Mouse (Mus musculus): ENCODE measurements around the gene Olfr1359.

Gene Olfr1359

GRCm38 (mm10) chr13:21722993-21723836 is 25.3 kb downstream of the Olfr1359 start:
- DNase-seq (ENCODE audit: low read depth, low spot score) = peak; percentile 32

DNA sequence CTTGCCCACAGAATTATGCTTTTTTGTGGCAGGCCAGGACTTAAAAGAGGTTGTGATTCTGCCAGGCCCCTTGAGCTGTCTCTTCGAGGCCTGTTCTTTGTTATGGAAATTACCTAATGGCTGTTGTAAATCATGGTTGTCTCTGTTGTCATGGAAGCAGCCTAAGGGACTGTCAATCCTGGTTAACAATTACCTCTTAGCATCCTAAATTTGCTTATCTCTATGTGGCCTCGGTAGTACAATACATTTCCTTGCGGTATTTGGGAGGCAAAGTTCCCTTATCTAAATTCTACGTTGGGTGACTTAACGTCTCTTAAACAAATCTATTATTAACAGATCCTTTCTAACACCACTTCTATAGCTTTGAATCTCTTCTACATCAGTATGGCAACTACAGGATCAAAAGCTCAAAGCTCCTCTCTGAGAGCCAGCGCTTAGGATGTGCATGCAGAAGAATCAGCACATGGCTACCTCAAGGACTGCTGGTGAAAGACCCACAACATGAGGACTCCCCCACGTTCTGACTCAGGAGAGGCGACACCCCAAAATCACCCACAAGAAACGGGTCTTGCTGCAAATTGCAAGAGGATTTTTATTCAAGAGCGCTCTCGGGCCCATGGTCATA is 30.1 kb downstream of the Olfr1359 start:
- DNase-seq (ENCODE audit: low read depth, low spot score) = no peak

GRCm38 (mm10) chr13:21729544-21729943 is 31.6 kb downstream of the Olfr1359 start:
- no peak for DNase-seq (ENCODE audit: low read depth, low spot score)

DNA sequence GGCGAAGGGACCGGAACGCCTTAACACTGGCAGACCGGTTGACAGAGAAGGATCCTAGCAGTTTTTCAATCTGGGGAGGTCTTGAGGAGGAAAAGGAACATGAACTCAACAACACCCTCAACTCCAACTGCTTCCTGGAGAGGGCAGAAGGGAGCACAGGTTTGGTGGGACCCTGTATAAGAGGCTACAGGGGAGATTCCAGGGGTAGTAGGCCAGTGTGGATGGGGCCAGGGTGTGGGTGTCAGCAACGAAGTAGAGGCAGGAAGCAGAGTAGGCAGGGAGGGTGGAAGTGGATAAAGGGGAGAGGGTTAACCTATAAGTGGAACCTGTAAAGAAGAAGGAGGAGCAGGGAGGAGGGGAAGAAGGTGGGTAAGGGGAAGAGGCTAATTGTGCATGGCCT is 35.6 kb downstream of the Olfr1359 start:
- peak; percentile 20 for DNase-seq (ENCODE audit: low read depth, low spot score)

DNA sequence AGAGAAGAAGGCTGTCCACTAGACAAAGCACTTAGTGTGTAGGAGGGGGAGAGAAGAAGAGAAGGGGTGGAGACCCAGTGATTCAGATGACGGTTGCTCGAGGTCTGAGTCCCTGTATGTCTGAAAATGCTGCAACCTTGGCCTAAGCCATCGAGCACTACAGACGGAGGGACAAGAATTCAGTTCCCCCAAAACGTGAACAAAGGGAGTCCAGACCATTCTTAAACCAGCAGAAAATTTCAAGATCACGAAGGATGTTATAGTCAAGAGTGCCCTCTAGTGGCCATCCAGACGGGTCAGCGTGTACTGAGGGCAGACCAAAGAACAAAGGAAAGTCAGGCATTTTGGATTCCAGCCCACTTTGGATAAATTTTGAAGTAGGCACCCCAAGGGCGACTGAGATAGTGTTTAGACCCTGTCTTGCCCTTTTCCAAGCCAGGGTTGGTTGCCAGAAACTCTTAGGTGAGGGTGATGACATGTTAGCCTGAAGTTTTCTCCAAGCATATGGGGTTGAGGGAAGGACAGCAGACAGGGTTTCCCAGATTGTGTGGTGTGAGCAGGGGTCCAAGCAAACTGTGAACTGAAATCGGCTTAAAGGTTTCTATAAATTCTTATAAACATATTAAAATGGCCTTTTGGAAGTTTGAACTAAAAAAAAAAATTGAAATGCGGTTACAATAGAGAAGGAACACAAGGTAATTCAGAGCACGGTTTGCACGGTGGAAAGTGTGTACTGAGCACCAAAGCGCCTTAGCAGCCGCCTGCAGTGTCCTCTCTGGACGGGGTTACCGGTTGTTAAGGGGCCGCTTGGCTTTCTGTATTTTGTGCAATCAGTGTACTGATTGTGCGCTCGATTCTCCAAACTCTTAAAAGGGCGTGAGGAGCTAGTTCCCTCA is 36.3 kb downstream of the Olfr1359 start:
- DNase-seq (ENCODE audit: low read depth, low spot score) = peak; percentile 86

- DNase-seq (ENCODE audit: low read depth, low spot score) = peak; percentile 80
These were observed 37.2 kb downstream of the Olfr1359 start, which contains the start of gene Hist1h4j for GRCm38 (mm10) chr13:21734906-21735767. Hist1h4j (plus strand) TSS chr13:21735064.

DNA sequence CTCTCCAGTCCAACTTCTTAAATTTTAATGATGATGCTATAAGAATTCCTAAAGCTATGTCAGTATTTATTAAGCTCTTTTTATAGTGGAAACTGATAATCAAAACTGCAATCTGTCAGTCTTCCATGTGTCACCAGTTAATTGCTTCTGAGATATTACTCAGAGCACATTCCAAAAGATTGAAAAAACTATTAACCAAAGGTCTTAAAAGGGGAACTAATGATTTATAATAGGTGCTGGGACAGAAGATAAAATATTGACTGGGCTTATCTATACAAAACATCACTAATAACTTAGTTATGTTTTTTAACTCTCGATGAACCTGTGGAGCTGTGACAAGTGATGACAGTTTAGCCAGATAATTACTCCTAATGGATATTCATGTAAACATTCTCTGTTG is 47.1 kb downstream of the Olfr1359 start:
- DNase-seq (ENCODE audit: low read depth, low spot score) = no peak

DNA sequence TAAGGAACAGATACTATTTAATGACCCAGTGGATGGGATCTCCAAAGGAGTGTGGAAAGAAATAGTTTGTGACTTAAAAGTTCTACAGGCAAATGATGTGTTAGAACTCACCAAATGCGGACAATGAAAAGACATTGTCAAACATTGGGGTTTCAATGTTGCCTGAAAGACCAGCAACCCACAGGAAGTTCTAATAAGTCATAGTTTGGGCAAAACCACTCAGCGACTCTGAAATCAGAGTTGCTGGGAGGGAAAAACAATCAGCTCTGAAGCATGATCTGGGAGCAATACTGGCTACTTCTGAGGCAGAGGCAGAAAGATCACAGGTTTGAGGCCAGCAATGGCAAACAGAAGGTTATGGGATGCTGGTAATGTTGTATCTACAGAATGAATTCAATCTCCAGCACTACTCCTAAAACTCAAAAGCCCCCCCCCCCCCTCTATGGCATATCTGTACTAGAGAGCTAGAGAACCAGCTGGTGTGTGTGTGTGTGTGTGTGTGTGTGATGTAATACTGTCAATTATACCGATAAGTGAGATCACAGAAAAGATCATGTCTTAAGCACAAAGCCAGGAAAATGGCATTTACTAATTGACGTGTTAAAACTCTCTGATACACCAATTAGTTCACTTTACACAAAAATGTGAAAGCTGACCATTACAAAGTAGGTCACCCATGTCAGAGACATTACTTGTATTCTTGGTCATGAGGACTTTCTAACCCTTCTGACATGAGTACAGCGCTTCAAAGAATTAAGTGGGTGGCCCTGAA is 51.7 kb downstream of the Olfr1359 start:
- DNase-seq (ENCODE audit: low read depth, low spot score) = peak; percentile 44

DNA sequence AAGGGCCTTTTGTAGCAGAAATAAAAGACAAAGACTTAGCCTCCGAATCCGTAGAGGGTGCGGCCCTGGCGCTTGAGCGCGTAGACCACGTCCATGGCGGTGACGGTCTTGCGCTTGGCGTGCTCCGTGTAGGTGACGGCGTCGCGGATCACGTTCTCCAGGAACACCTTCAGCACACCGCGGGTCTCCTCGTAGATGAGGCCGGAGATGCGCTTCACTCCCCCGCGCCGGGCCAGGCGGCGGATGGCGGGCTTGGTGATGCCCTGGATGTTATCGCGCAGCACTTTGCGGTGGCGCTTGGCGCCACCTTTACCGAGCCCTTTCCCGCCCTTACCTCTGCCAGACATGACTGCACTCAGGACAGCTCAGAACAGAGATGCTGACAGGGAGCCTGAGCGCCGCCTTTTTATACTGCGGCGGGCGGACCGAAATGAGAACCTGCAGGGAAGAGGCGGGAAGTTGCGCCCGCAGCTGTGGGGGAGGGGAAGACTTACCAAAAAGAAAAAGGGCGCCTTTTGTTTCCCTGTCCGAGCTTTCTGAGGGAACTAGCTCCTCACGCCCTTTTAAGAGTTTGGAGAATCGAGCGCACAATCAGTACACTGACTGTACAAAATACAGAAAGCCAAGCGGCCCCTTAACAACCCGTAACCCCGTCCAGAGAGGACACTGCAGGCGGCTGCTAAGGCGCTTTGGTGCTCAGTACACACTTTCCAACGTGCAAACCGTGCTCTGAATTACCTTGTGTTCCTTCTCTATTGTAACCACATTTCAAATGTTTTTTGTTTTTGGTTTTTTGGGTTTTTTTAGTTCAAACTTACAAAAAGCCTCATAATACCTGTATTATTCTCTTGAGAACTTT is 52.5 kb downstream of the Olfr1359 start, which contains the start of gene Hist1h4k:
Gene Hist1h4k (minus strand): TSS at position 347 of the 859 bp plus-strand sequence.
- peak; percentile 88 for DNase-seq (ENCODE audit: low read depth, low spot score)

GRCm38 (mm10) chr13:21751417-21751816 is 53.5 kb downstream of the Olfr1359 start:
- DNase-seq (ENCODE audit: low read depth, low spot score) = no peak

GRCm38 (mm10) chr13:21751827-21752226 is 53.9 kb downstream of the Olfr1359 start:
- no peak for DNase-seq (ENCODE audit: low read depth, low spot score)

GRCm38 (mm10) chr13:21752356-21752755 is 54.4 kb downstream of the Olfr1359 start:
- no peak for DNase-seq (ENCODE audit: low read depth, low spot score)

GRCm38 (mm10) chr13:21753051-21753523 is 55.2 kb downstream of the Olfr1359 start:
- no peak for DNase-seq (ENCODE audit: low read depth, low spot score)

GRCm38 (mm10) chr13:21753524-21754285 is 55.8 kb downstream of the Olfr1359 start, which contains the start of the genes Hist1h2ak and Hist1h2bn:
Hist1h2ak (minus strand) TSS chr13:21753827.
Hist1h2bn (plus strand) TSS chr13:21754123.
- peak; percentile 90 for DNase-seq (ENCODE audit: low read depth, low spot score)

- peak; percentile 64 for DNase-seq (ENCODE audit: low read depth, low spot score)
These were observed 56.5 kb downstream of the Olfr1359 start for GRCm38 (mm10) chr13:21754294-21755001.

DNA sequence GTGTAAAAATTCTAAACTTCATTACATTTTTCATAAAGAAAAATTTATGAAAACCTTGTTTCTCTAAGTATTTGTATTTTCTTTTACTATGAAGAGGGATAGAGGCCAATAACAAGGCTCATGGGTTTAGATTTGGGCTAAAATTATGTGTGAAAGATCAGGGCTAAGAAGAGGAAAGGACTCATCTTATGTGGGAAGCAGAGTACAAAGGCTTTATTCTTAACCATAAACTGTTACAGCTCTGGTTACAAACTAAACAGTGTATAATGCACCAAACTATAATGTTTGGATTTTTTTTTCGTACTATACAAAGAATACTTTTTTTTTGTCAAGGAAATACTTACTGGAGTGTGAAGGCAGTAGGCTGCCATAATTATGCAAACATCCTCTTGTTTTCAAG is 57.8 kb downstream of the Olfr1359 start:
- DNase-seq (ENCODE audit: low read depth, low spot score) = no peak

Data from CD4-positive, CD25-positive, alpha-beta regulatory T cell, adult 2 months (primary cell).